Mouse (Mus musculus): ENCODE data around the gene Crabp1.

- TF ChIP-seq POLR2A (IDR thresholded peaks at IDR 0.05; ENCODE audit: borderline replicate concordance, control insufficient read depth, low read depth, low read length) (no peak), CTCF (IDR thresholded peaks at IDR 0.05; ENCODE audit: control insufficient read depth, insufficient read depth, low read length) (no peak)
Measured at GRCm38 (mm10) chr9:54752944-54753295, 11.6 kb upstream of the Crabp1 start.

Data from bone marrow, adult 2 months (tissue).